Mouse (Mus musculus) hindbrain, postnatal 0 days (tissue): Measurements from ENCODE around the gene Snrnp25. TPM values are rescaled to one million over a fixed set of nuclear protein-coding genes. Genes with fewer than 3 reads are reported as not detected.
"Not testable (repeated sequence)": the region's sequence is repeated elsewhere in the genome, so short reads cannot be mapped to it uniquely, and the experiment has no call there.

ENCODE experiments used
- ATAC-seq: fragments of 200-750 bp; cut with Nextera tagmentation; 2 replicates; pipeline ENCODE4 v1.8.0; 2017; ENCODE audit warnings: mild to moderate bottlenecking, moderate TSS enrichment, moderate library complexity
- DNase-seq: peaks from one replicate; pipeline ENCODE4 v3.0.0-alpha.2; 2015; ENCODE audit warnings: low spot score
- H3K27ac ChIP-seq: fragments of 300-500 bp; sonication (generic); 2 replicates; pipeline ENCODE4 v1.5.1; 2014; ENCODE audit warnings: mild to moderate bottlenecking
- H3K27me3 ChIP-seq: fragments of 300-500 bp; sonication (generic); 2 replicates; pipeline ENCODE4 v1.6.1; 2014; ENCODE audit warnings: low read length, mixed read lengths; ENCODE audit not compliant: insufficient read depth
- H3K36me3 ChIP-seq: fragments of 300-500 bp; sonication (generic); 2 replicates; pipeline ENCODE4 v1.6.1; 2014; ENCODE audit warnings: low read length, mixed read lengths; ENCODE audit not compliant: insufficient read depth
- H3K4me1 ChIP-seq: fragments of 300-500 bp; sonication (generic); 2 replicates; pipeline ENCODE4 v1.6.1; 2014; ENCODE audit warnings: antibody characterized with exemption, low read length, mixed read lengths; ENCODE audit not compliant: insufficient read depth
- H3K4me2 ChIP-seq: fragments of 300-500 bp; sonication (generic); 2 replicates; pipeline ENCODE4 v1.6.1; 2014; ENCODE audit warnings: low read depth, mild to moderate bottlenecking, low read length, moderate library complexity, mixed read lengths
- H3K4me3 ChIP-seq: fragments of 300-500 bp; sonication (generic); 2 replicates; pipeline ENCODE4 v1.5.1; 2014; ENCODE audit warnings: low read length
- H3K9ac ChIP-seq: fragments of 300-500 bp; sonication (generic); replicated peaks from 2 replicates; pipeline ENCODE4 v1.6.1; 2014; ENCODE audit warnings: mild to moderate bottlenecking, low read length, moderate library complexity, mixed read lengths
- H3K9me3 ChIP-seq: fragments of 300-500 bp; sonication (generic); 2 replicates; pipeline ENCODE4 v1.6.1; 2016; ENCODE audit warnings: low read length, mixed read lengths
- CTCF ChIP-seq: IDR thresholded peaks from 2 replicates; pipeline ENCODE4 v1.5.1; 2016; ENCODE audit warnings: antibody characterized with exemption, control low read depth, low read depth
- WGBS: fragments of 180-500 bp; shearing (Covaris S2); extraction: QIAGEN DNeasy Blood & Tissue Kit; methylation state at CpG from one replicate; pipeline ENCODE4 v1.1.7; 2014; 5-methylcytosine and 5-hydroxymethylcytosine counted together
- polyA plus RNA-seq: library from polyadenylated mRNA; unstranded; fragments of >200 nt; fragmentation: Nextera tagmentation; extraction: Ambion mirVana; gene quantifications from 2 replicates; pipeline ENCODE4 v1.2.1, GENCODE M21; 2015
- total RNA-seq: library from RNA; depleted of rRNA; stranded (reverse); fragments of >200 nt; gene quantifications from 2 replicates; pipeline ENCODE4 v1.2.3, GENCODE M21; 2014

Gene Snrnp25
- total and polyA plus RNA-seq, 2 experiments from 2014 or later = 18.1 to 52.6 TPM

DNA sequence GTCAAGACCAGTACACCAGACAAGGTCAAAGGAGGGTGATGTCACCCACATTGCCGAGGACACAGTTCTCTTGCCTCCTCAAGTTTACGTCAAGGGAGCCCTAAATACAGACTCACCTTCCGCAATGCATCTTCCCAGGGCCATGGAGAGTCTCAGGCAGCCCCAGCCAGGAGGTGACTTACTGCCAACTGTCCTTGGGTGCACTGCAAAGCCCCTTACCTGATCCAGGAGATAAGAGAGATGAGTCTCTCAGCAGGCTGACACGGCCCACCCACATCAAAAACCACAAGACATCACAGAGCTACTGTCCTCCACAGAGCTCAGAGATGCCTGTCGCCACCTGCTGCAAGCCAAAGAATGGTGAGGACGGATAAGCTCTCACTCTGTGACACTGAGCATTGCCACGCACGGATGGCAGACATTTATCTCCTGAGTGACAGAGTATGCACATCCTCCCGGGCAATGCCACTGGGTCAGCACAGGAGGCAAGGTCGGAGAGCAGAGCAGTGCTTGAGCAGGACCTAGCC lies 5.1 kb upstream of the Snrnp25 start, which contains the start of gene Il9r:
Gene Il9r, minus strand, starts transcription at position 205 of the 527 bp plus-strand sequence.
- no peak within 1 kb of the TSS for H3K4me2 ChIP-seq
- no peaks in the 10 kb centered on the region for H3K36me3 ChIP-seq
- no peak within 1 kb of the TSS for H3K27ac ChIP-seq
- H3K9ac ChIP-seq = no peak within 1 kb of the TSS
- H3K27me3 ChIP-seq = no peaks in the 10 kb centered on the region
- no peaks in the 10 kb centered on the region for H3K4me1 ChIP-seq
- no peaks in the 10 kb centered on the region for H3K9me3 ChIP-seq
- ATAC-seq = no peak
- no peak within 1 kb of the TSS for H3K4me3 ChIP-seq
- 80% methylated on average over 10 of the region's 10 CpGs for WGBS
- 0 out of 2 replicates have a peak, but pooled peaks have one; percentile 5 for TF ChIP-seq CTCF
- no peak for DNase-seq

DNA sequence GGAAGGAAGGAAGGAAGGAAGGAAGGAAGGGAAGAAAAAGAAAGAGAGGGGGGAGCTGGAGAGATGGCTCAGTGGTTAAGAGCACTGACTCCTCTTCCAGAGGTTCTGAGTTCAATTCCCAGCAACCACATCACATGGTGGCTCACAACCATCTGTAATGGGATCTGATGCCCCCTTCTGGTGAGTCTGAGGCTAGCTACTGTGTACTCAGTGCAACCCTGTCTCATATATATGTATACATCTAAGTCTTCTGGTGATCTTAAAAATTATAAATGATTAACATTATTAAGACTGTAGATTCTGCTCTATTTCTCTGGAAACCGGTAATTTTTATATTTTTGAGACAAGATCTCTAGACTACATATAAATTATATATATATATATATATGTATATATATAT lies 4.2 kb upstream of the Snrnp25 start:
- H3K27me3 ChIP-seq, DNase-seq, H3K9ac ChIP-seq, H3K36me3 ChIP-seq, ATAC-seq, H3K4me2 ChIP-seq, H3K4me3 ChIP-seq, H3K4me1 ChIP-seq, H3K27ac ChIP-seq, H3K9me3 ChIP-seq: not testable (repeated sequence)
- WGBS = 63% methylated on average over 1 of the region's 1 CpGs

GRCm38 (mm10) chr11:32201922-32202685 lies 3.1 kb upstream of the Snrnp25 start:
- no peak overlapping the region for H3K4me3 ChIP-seq
- no peak overlapping the region for H3K27ac ChIP-seq
- no peaks in the 10 kb centered on the region for H3K27me3 ChIP-seq
- 81% methylated on average over 11 of the region's 11 CpGs for WGBS
- DNase-seq (no peak), ATAC-seq (no peak)
- no peak overlapping the region for H3K4me2 ChIP-seq
- no peak for TF ChIP-seq CTCF
- H3K36me3 ChIP-seq = no peaks in the 10 kb centered on the region
- no peak overlapping the region for H3K9ac ChIP-seq
- no peaks in the 10 kb centered on the region for H3K9me3 ChIP-seq
- H3K4me1 ChIP-seq = peaks cover 7% of the 10 kb centered on the region

DNA sequence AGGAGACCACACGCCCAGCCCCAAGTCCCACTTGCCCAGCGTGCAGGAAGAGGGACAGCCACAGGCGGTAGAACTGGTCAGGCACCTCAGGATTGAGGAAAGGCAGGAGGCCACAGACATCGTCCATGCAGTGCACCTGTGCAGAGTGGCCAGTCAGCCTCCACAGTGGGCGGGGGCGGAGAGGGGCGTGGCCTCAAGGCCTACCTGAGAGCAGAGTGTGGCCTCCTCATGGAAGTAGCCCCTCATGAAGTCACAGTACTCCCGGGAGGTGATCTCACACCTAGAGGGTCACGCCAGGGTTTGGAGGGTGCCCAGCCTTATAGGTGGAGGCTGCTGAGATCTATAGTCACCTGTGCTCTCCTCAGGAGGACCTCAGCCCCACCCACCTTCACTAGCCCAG lies 5.4 kb downstream of the Snrnp25 start:
- DNase-seq = no peak
- no peak for ATAC-seq
- Histone ChIP-seq H3K4me2 (no peak overlapping the region), H3K27me3 (no peaks in the 10 kb centered on the region), H3K27ac (no peak overlapping the region), H3K9me3 (no peaks in the 10 kb centered on the region), H3K4me3 (no peak overlapping the region), H3K9ac (no peak overlapping the region), H3K4me1 (peaks cover 5% of the 10 kb centered on the region), H3K36me3 (peaks cover 31% of the 10 kb centered on the region; the same call in 1 of the 2 replicates)
- 87% methylated on average over 9 of the region's 9 CpGs for WGBS
- no peak for TF ChIP-seq CTCF

- Histone ChIP-seq H3K9me3 (no peaks in the 10 kb centered on the region), H3K27me3 (no peaks in the 10 kb centered on the region), H3K27ac (no peak overlapping the region), H3K4me2 (no peak overlapping the region), H3K4me3 (no peak overlapping the region), H3K36me3 (peaks cover 12% of the 10 kb centered on the region; the same call in 1 of the 2 replicates), H3K4me1 (no peaks in the 10 kb centered on the region), H3K9ac (no peak overlapping the region)
- ATAC-seq (no peak), DNase-seq (no peak)
- 91% methylated on average over 18 of the region's 18 CpGs for WGBS
- no peak for TF ChIP-seq CTCF
These were observed 10.4 kb downstream of the Snrnp25 start for GRCm38 (mm10) chr11:32215372-32216162.

- WGBS = 20% methylated on average over 8 of the region's 8 CpGs
- H3K9me3 ChIP-seq = no peaks in the 10 kb centered on the region
- no peak overlapping the region for H3K27ac ChIP-seq
- DNase-seq (peak; percentile 92), ATAC-seq (peak; percentile 65)
- peak; percentile 92 for TF ChIP-seq CTCF
- no peak overlapping the region for H3K4me3 ChIP-seq
- H3K27me3 ChIP-seq = peaks cover 3% of the 10 kb centered on the region; the same call in 1 of the 2 replicates
- H3K9ac ChIP-seq = no peak overlapping the region
- H3K36me3 ChIP-seq = peaks cover 5% of the 10 kb centered on the region; the same call in 1 of the 2 replicates
- no peaks in the 10 kb centered on the region for H3K4me1 ChIP-seq
- no peak overlapping the region for H3K4me2 ChIP-seq
These were observed 11.6 kb downstream of the Snrnp25 start for GRCm38 (mm10) chr11:32216851-32217250.
